Mouse (Mus musculus): ENCODE data around the gene Gm11146.

The Gm11146 gene

GRCm38 (mm10) chr16:77568384-77568783 lies 33.5 kb downstream of the Gm11146 start:
- no peak for ATAC-seq (ENCODE audit: insufficient number of reproducible peaks, low FRiP score, low TSS enrichment)

GRCm38 (mm10) chr16:77562852-77563251 lies 39.0 kb downstream of the Gm11146 start:
- no peak for ATAC-seq (ENCODE audit: insufficient number of reproducible peaks, low FRiP score, low TSS enrichment)

DNA sequence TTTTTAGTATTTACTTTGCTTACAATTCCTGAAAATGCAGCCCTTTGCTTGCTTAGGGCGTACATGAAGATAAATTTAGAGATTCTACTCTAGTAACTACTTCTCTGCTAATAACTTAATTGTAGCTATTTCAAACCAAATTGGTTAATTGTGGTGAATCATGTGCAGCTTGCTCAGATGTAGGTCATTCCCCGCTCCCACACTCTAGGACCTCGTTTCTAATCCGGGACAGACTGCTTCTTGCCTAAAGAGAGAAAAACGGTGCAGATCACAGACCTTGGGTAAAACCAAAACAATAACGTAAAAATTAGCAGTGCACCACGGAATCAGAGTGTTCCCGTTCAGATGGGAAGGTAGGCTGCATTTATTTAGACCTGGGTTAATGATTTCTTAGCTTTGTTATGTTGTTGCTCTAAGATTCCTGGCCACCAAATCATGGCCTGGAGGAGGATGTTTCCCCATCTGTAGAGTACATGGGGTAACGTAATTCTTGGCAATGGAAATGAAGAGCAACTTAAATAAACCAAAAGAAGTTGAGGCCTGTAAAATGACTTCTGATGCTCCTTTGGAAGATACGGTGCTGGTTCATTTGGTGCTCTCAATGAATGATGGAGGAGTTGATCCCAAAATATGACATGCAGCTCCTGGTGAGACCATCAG lies 45.3 kb downstream of the Gm11146 start:
- ATAC-seq (ENCODE audit: insufficient number of reproducible peaks, low FRiP score, low TSS enrichment): peak; percentile 45; the same call in 1 of the 2 replicates

- no peak for ATAC-seq (ENCODE audit: insufficient number of reproducible peaks, low FRiP score, low TSS enrichment)
Observed at GRCm38 (mm10) chr16:77551051-77551450, 50.8 kb downstream of the Gm11146 start.

Measured in cerebellum, adult (tissue).